In genomic region chr13:42478825-42479224, GRCm38 (mm10) we compare ENCODE assay signal across 27 mouse cellular contexts.
DNase-seq lines count a peak whose midpoint lies in the region; ATAC-seq lines count a peak whose summit lies in the region.
"Had no signal": no experiment of that assay in that cellular context is flagged by ENCODE, and none has a peak within 500 bp of the region (broad histone marks: within the 10 kb centered on the region; RNA-seq: fewer than 3 reads in every experiment).

No protein-coding gene starts in this region.

- WGBS in kidney, embryonic 16.5 days, result 84% methylated on average over 3 of the region's 3 CpGs
- WGBS in kidney, embryonic 15.5 days, result 80% methylated on average over 3 of the region's 3 CpGs

- H3K4me1 ChIP-seq in kidney, embryonic 16.5 days (ENCODE audit: insufficient read depth, low read length), result no peaks in the 10 kb centered on the region
- no peaks in the 10 kb centered on the region for H3K4me1 ChIP-seq in kidney, embryonic 15.5 days
- H3K4me1 ChIP-seq: forebrain, embryonic 10.5 days; forebrain, embryonic 13.5 days; heart, embryonic 10.5 days; heart, embryonic 13.5 days had no signal

- no peak overlapping the region for H3K27ac ChIP-seq in kidney, embryonic 16.5 days (ENCODE audit: low read length)
- H3K27ac ChIP-seq in kidney, embryonic 15.5 days, result no peak overlapping the region
- H3K27ac ChIP-seq: forebrain, embryonic 10.5 days; forebrain, embryonic 13.5 days; gastrocnemius, adult 2 months; heart, embryonic 10.5 days; heart, embryonic 13.5 days; hindbrain, embryonic 14.5 days; hindbrain, postnatal 0 days had no signal

- no peak overlapping the region for H3K4me3 ChIP-seq in kidney, embryonic 16.5 days (ENCODE audit: low read length)
- no peak overlapping the region for H3K4me3 ChIP-seq in kidney, embryonic 15.5 days (replicated peaks)
- H3K4me3 ChIP-seq: forebrain, embryonic 10.5 days; forebrain, embryonic 13.5 days; gastrocnemius, adult 2 months; heart, embryonic 10.5 days; heart, embryonic 13.5 days had no signal

- no peaks in the 10 kb centered on the region for H3K27me3 ChIP-seq in kidney, embryonic 16.5 days (ENCODE audit: insufficient read depth, low read length)
- H3K27me3 ChIP-seq in kidney, embryonic 15.5 days, result no peaks in the 10 kb centered on the region
- H3K27me3 ChIP-seq: forebrain, embryonic 13.5 days; heart, embryonic 13.5 days had no signal

- H3K9me3 ChIP-seq in kidney, embryonic 16.5 days (ENCODE audit: low read length), result no peaks in the 10 kb centered on the region
- H3K9me3 ChIP-seq in kidney, embryonic 15.5 days (replicated peaks), result no peaks in the 10 kb centered on the region
- H3K9me3 ChIP-seq: forebrain, embryonic 10.5 days; forebrain, embryonic 13.5 days; heart, embryonic 10.5 days; heart, embryonic 13.5 days had no signal

- DNase-seq in kidney, adult 11 months, result peak; percentile 6
- peak; percentile 9 for DNase-seq in kidney, adult 9 months
- peak; percentile 16 for DNase-seq in Muller cell, postnatal 12 days (ENCODE audit: inconsistent ontology term)
- peak; percentile 28 for DNase-seq in brain, adult 2 months (ENCODE audit: low read depth, low spot score)
- DNase-seq in thymus, postnatal 10 days (ENCODE audit: low spot score in 2 of 2), result no peak
- DNase-seq: adrenal gland, adult 8-10 months; adrenal gland, postnatal 25 days; B cell, adult 2 months; cerebellum, adult 18-20 months; cerebellum, adult 9-10 months; cerebellum, postnatal 14 days; gastrocnemius, adult 2 months; gastrocnemius, postnatal 14 days; heart, adult 18-20 months; heart, postnatal 14 days; heart, postnatal 4 days had no signal

- ATAC-seq in kidney, embryonic 16.5 days (ENCODE audit: low FRiP score, low TSS enrichment), result no peak
- no peak for ATAC-seq in kidney, embryonic 15.5 days (replicated peaks; ENCODE audit: low FRiP score)
- ATAC-seq: activated CD4-positive, CD25-positive, alpha-beta regulatory T cell, adult 4 months; forebrain, embryonic 13.5 days; forebrain, embryonic 16.5 days; hindbrain, postnatal 0 days had no signal

- no peaks in the 10 kb centered on the region for H3K36me3 ChIP-seq in kidney, embryonic 16.5 days (ENCODE audit: insufficient read depth, low read length)
- no peaks in the 10 kb centered on the region for H3K36me3 ChIP-seq in kidney, embryonic 15.5 days
- H3K36me3 ChIP-seq: forebrain, embryonic 10.5 days; G1E; heart, embryonic 10.5 days; heart, embryonic 13.5 days had no signal

- no peak overlapping the region for H3K9ac ChIP-seq in kidney, embryonic 16.5 days (replicated peaks; ENCODE audit: low read length)
- no peak overlapping the region for H3K9ac ChIP-seq in kidney, embryonic 15.5 days
- H3K9ac ChIP-seq: forebrain, embryonic 13.5 days; heart, embryonic 13.5 days; hindbrain, embryonic 14.5 days had no signal

- no peak overlapping the region for H3K4me2 ChIP-seq in kidney, embryonic 16.5 days (replicated peaks; ENCODE audit: low read depth, low read length)
- H3K4me2 ChIP-seq in kidney, embryonic 15.5 days, result no peak overlapping the region
- H3K4me2 ChIP-seq: forebrain, embryonic 13.5 days; heart, embryonic 13.5 days; hindbrain, embryonic 14.5 days had no signal

Comparison
In these comparisons a context has a peak if more than half of its experiments do, and no peak if none do; other contexts are left out.
1. DNase-seq: peak in kidney, adult 11 months (single experiment), kidney, adult 9 months (single experiment), Muller cell, postnatal 12 days (single experiment) and brain, adult 2 months (single experiment); none in thymus, postnatal 10 days (0 of 2).